Mouse (Mus musculus) spleen, embryonic (tissue): Measurements from ENCODE around the gene Adgrf5.
"Not testable (repeated sequence)": the region's sequence is repeated elsewhere in the genome, so short reads cannot be mapped to it uniquely, and the experiment has no call there.

ENCODE experiments used
- CTCF ChIA-PET: fragments of 350-600 bp; sonication (Branson Sonifier 250); formaldehyde crosslinking; loops from one replicate; lab custom pipeline; 2022; lab: Charles Lee

Adgrf5 gene

GRCm38 (mm10) chr17:43359826-43360619 lies at the start of gene Adgrf5:
TSS of gene Adgrf5 (plus strand) at chr17:43360451.
- CTCF ChIA-PET: no interaction called here

- CTCF ChIA-PET: interaction anchor here (0.6 to 1.6 kb wide), 2 partner anchors 134 to 135 kb away, joined by 4 read pairs; no protein-coding TSS in a partner anchor
These were observed 34.1 kb upstream of the Adgrf5 start for GRCm38 (mm10) chr17:43325986-43326671.

GRCm38 (mm10) chr17:43326726-43327700 lies 33.2 kb upstream of the Adgrf5 start:
- CTCF ChIA-PET: interaction anchor here (0.6 to 1.6 kb wide), 3 partner anchors 115 to 134 kb away, joined by 3 to 4 read pairs (median 4); no protein-coding TSS in a partner anchor

GRCm38 (mm10) chr17:43327810-43328209 lies 32.4 kb upstream of the Adgrf5 start:
- CTCF ChIA-PET: interaction anchor here (0.6 kb wide), 1 partner anchor 114 kb away, joined by 3 read pairs; no protein-coding TSS in a partner anchor

GRCm38 (mm10) chr17:43329216-43329615 lies 31.0 kb upstream of the Adgrf5 start:
- CTCF ChIA-PET: no interaction called here

GRCm38 (mm10) chr17:43329761-43330183 lies 30.5 kb upstream of the Adgrf5 start:
- CTCF ChIA-PET: no interaction called here

- CTCF ChIA-PET: no interaction called here
These were observed 27.6 kb upstream of the Adgrf5 start for GRCm38 (mm10) chr17:43332686-43333085.

- CTCF ChIA-PET: no interaction called here
These were observed 26.2 kb upstream of the Adgrf5 start for GRCm38 (mm10) chr17:43334074-43334473.

- CTCF ChIA-PET: no interaction called here
These were observed 22.6 kb upstream of the Adgrf5 start for GRCm38 (mm10) chr17:43337643-43338042.

- CTCF ChIA-PET: interaction anchor here (0.5 kb wide), 1 partner anchor 99 kb away, joined by 4 read pairs; no protein-coding TSS in a partner anchor
These were observed 22.0 kb upstream of the Adgrf5 start for GRCm38 (mm10) chr17:43338279-43338678.

- CTCF ChIA-PET: not testable (repeated sequence)
These were observed 13.8 kb upstream of the Adgrf5 start for GRCm38 (mm10) chr17:43346499-43346898.

- CTCF ChIA-PET: no interaction called here
These were observed 2.2 kb upstream of the Adgrf5 start for GRCm38 (mm10) chr17:43357902-43358539.

GRCm38 (mm10) chr17:43361021-43361420 lies 770 bp downstream of the Adgrf5 start:
- CTCF ChIA-PET: no interaction called here

- CTCF ChIA-PET: no interaction called here
These were observed 2.1 kb downstream of the Adgrf5 start for GRCm38 (mm10) chr17:43362362-43362761.

- CTCF ChIA-PET: no interaction called here
These were observed 2.6 kb downstream of the Adgrf5 start for GRCm38 (mm10) chr17:43362881-43363280.

GRCm38 (mm10) chr17:43363921-43364320 lies 3.7 kb downstream of the Adgrf5 start:
- CTCF ChIA-PET: no interaction called here

GRCm38 (mm10) chr17:43365297-43365696 lies 5.0 kb downstream of the Adgrf5 start:
- CTCF ChIA-PET: no interaction called here

GRCm38 (mm10) chr17:43366486-43366885 lies 6.2 kb downstream of the Adgrf5 start:
- CTCF ChIA-PET: no interaction called here

GRCm38 (mm10) chr17:43368171-43368576 lies 7.9 kb downstream of the Adgrf5 start:
- CTCF ChIA-PET: no interaction called here

- CTCF ChIA-PET: no interaction called here
These were observed 12.4 kb downstream of the Adgrf5 start for GRCm38 (mm10) chr17:43372604-43373003.

- CTCF ChIA-PET: no interaction called here
These were observed 13.8 kb downstream of the Adgrf5 start for GRCm38 (mm10) chr17:43374020-43374419.
